Mouse (Mus musculus): Measurements from ENCODE around the gene Ikzf3. TPM values are rescaled to one million over a fixed set of nuclear protein-coding genes. Genes with fewer than 3 reads are reported as not detected.

The Ikzf3 gene
- polyA plus RNA-seq, 1 experiment from 2014 or later: not detected

GRCm38 (mm10) chr11:98563025-98563424 lies 17.2 kb upstream of the Ikzf3 start:
- no peak overlapping the region for H3K27ac ChIP-seq (replicated peaks in 1 of 2; ENCODE audit: control insufficient read depth in 1 of 2, insufficient read depth in 1 of 2, low read depth in 2 of 2, low read length in 2 of 2)
- no peaks in the 10 kb centered on the region for H3K9me3 ChIP-seq (ENCODE audit: control insufficient read depth, low read length)
- no peaks in the 10 kb centered on the region for H3K27me3 ChIP-seq (ENCODE audit: control insufficient read depth, insufficient read depth, low read length)
- H3K4me3 ChIP-seq (ENCODE audit: control insufficient read depth in 1 of 2, insufficient read depth in 1 of 2, low read depth in 1 of 2, low read length in 2 of 2): no peak overlapping the region
- ATAC-seq (ENCODE audit: insufficient number of reproducible peaks, insufficient read depth, low FRiP score, low read depth): no peak
- H3K36me3 ChIP-seq (ENCODE audit: control insufficient read depth, insufficient read depth, low read length): no peaks in the 10 kb centered on the region
- peaks cover 7 to 15% of the 10 kb centered on the region in 2 experiments; a peak in 3 of 4 replicates for H3K4me1 ChIP-seq (ENCODE audit: control insufficient read depth in 2 of 2, insufficient read depth in 2 of 2, low read length in 2 of 2)
- WGBS: 80% methylated on average over 3 of the region's 3 CpGs
- H3K4me2 ChIP-seq (ENCODE audit: low read length): no peak overlapping the region
- no peak overlapping the region for H3K9ac ChIP-seq (ENCODE audit: low read length)

- H3K27ac ChIP-seq (replicated peaks in 1 of 2; ENCODE audit: control insufficient read depth in 1 of 2, insufficient read depth in 1 of 2, low read depth in 2 of 2, low read length in 2 of 2): peak overlapping the region in 1 of 2 experiments; percentile 26; a peak in 1 of 4 replicates
These were observed 15.1 kb upstream of the Ikzf3 start for GRCm38 (mm10) chr11:98560942-98561341.

GRCm38 (mm10) chr11:98555124-98555700 lies 9.4 kb upstream of the Ikzf3 start:
- H3K4me1 ChIP-seq (ENCODE audit: control insufficient read depth in 2 of 2, insufficient read depth in 2 of 2, low read length in 2 of 2): peaks cover 6 to 10% of the 10 kb centered on the region in 2 experiments; a peak in 3 of 4 replicates
- H3K4me3 ChIP-seq (ENCODE audit: control insufficient read depth in 1 of 2, insufficient read depth in 1 of 2, low read depth in 1 of 2, low read length in 2 of 2): no peak overlapping the region
- no peak overlapping the region for H3K4me2 ChIP-seq (ENCODE audit: low read length)
- WGBS: 71% methylated on average over 12 of the region's 12 CpGs
- 0 out of 2 replicates have a peak, but pooled peaks cover 4% of the 10 kb centered on the region for H3K27me3 ChIP-seq (ENCODE audit: control insufficient read depth, insufficient read depth, low read length)
- H3K36me3 ChIP-seq (ENCODE audit: control insufficient read depth, insufficient read depth, low read length): no peaks in the 10 kb centered on the region
- no peak overlapping the region for H3K27ac ChIP-seq (replicated peaks in 1 of 2; ENCODE audit: control insufficient read depth in 1 of 2, insufficient read depth in 1 of 2, low read depth in 2 of 2, low read length in 2 of 2)
- H3K9ac ChIP-seq (ENCODE audit: low read length): no peak overlapping the region
- H3K9me3 ChIP-seq (ENCODE audit: control insufficient read depth, low read length): no peaks in the 10 kb centered on the region
- ATAC-seq (ENCODE audit: insufficient number of reproducible peaks, insufficient read depth, low FRiP score, low read depth): no peak

More at GRCm38 (mm10) chr11:98560942-98561341, 15.1 kb upstream of the Ikzf3 start:
- H3K4me1 ChIP-seq (ENCODE audit: control insufficient read depth in 2 of 2, insufficient read depth in 2 of 2, low read length in 2 of 2): peaks cover 7 to 15% of the 10 kb centered on the region in 2 experiments; a peak in 3 of 4 replicates
- peak overlapping the region; percentile 4; the same call in 1 of the 2 replicates for H3K4me2 ChIP-seq (ENCODE audit: low read length)
- H3K27me3 ChIP-seq (ENCODE audit: control insufficient read depth, insufficient read depth, low read length): no peaks in the 10 kb centered on the region
- no peaks in the 10 kb centered on the region for H3K36me3 ChIP-seq (ENCODE audit: control insufficient read depth, insufficient read depth, low read length)
- H3K4me3 ChIP-seq (ENCODE audit: control insufficient read depth in 1 of 2, insufficient read depth in 1 of 2, low read depth in 1 of 2, low read length in 2 of 2): no peak overlapping the region
- no peak for ATAC-seq (ENCODE audit: insufficient number of reproducible peaks, insufficient read depth, low FRiP score, low read depth)
- no peaks in the 10 kb centered on the region for H3K9me3 ChIP-seq (ENCODE audit: control insufficient read depth, low read length)
- no peak overlapping the region for H3K9ac ChIP-seq (ENCODE audit: low read length)
- WGBS: 7% methylated on average over 7 of the region's 7 CpGs

- Histone ChIP-seq H3K27me3 (ENCODE audit: control insufficient read depth, insufficient read depth, low read length) (peaks cover 16% of the 10 kb centered on the region), H3K27ac (replicated peaks in 1 of 2; ENCODE audit: control insufficient read depth in 1 of 2, insufficient read depth in 1 of 2, low read depth in 2 of 2, low read length in 2 of 2) (no peak overlapping the region), H3K36me3 (ENCODE audit: control insufficient read depth, insufficient read depth, low read length) (no peaks in the 10 kb centered on the region), H3K4me2 (ENCODE audit: low read length) (no peak overlapping the region), H3K4me1 (ENCODE audit: control insufficient read depth in 2 of 2, insufficient read depth in 2 of 2, low read length in 2 of 2) (peaks cover 6 to 10% of the 10 kb centered on the region in 2 experiments; a peak in 3 of 4 replicates), H3K9me3 (ENCODE audit: control insufficient read depth, low read length) (no peaks in the 10 kb centered on the region), H3K4me3 (ENCODE audit: control insufficient read depth in 1 of 2, insufficient read depth in 1 of 2, low read depth in 1 of 2, low read length in 2 of 2) (no peak overlapping the region), H3K9ac (ENCODE audit: low read length) (no peak overlapping the region)
- no peak for ATAC-seq (ENCODE audit: insufficient number of reproducible peaks, insufficient read depth, low FRiP score, low read depth)
- 86% methylated on average over 4 of the region's 4 CpGs for WGBS
These were observed 8.1 kb upstream of the Ikzf3 start for GRCm38 (mm10) chr11:98553966-98554365.

GRCm38 (mm10) chr11:98550975-98551828 lies 5.4 kb upstream of the Ikzf3 start, which contains the start of gene Zpbp2:
Gene Zpbp2, plus strand, starts transcription at chr11:98551097.
- peak within 1 kb of the TSS; percentile 86 for H3K4me2 ChIP-seq (ENCODE audit: low read length)
- peak within 1 kb of the TSS; percentile 82 to 96 for H3K4me3 ChIP-seq (ENCODE audit: control insufficient read depth in 1 of 2, insufficient read depth in 1 of 2, low read depth in 1 of 2, low read length in 2 of 2)
- H3K9ac ChIP-seq (ENCODE audit: low read length): peak within 1 kb of the TSS; percentile 72
- no peaks in the 10 kb centered on the region for H3K36me3 ChIP-seq (ENCODE audit: control insufficient read depth, insufficient read depth, low read length)
- peak; percentile 94 for ATAC-seq (ENCODE audit: insufficient number of reproducible peaks, insufficient read depth, low FRiP score, low read depth)
- no peaks in the 10 kb centered on the region for H3K9me3 ChIP-seq (ENCODE audit: control insufficient read depth, low read length)
- H3K4me1 ChIP-seq (ENCODE audit: control insufficient read depth in 2 of 2, insufficient read depth in 2 of 2, low read length in 2 of 2): peaks cover 6 to 10% of the 10 kb centered on the region in 2 experiments; a peak in 3 of 4 replicates
- peak within 1 kb of the TSS; percentile 75 to 78 for H3K27ac ChIP-seq (replicated peaks in 1 of 2; ENCODE audit: control insufficient read depth in 1 of 2, insufficient read depth in 1 of 2, low read depth in 2 of 2, low read length in 2 of 2)
- WGBS: 1% methylated on average over 51 of the region's 51 CpGs
- peaks cover 43% of the 10 kb centered on the region for H3K27me3 ChIP-seq (ENCODE audit: control insufficient read depth, insufficient read depth, low read length)

GRCm38 (mm10) chr11:98550311-98550974 lies 4.6 kb upstream of the Ikzf3 start:
- no peaks in the 10 kb centered on the region for H3K36me3 ChIP-seq (ENCODE audit: control insufficient read depth, insufficient read depth, low read length)
- H3K27me3 ChIP-seq (ENCODE audit: control insufficient read depth, insufficient read depth, low read length): peaks cover 51% of the 10 kb centered on the region
- peaks cover 6 to 11% of the 10 kb centered on the region in 2 experiments; a peak in 3 of 4 replicates for H3K4me1 ChIP-seq (ENCODE audit: control insufficient read depth in 2 of 2, insufficient read depth in 2 of 2, low read length in 2 of 2)
- H3K9ac ChIP-seq (ENCODE audit: low read length): peak overlapping the region; percentile 56
- 18% methylated on average over 20 of the region's 20 CpGs for WGBS
- peak overlapping the region; percentile 82 to 96 for H3K4me3 ChIP-seq (ENCODE audit: control insufficient read depth in 1 of 2, insufficient read depth in 1 of 2, low read depth in 1 of 2, low read length in 2 of 2)
- no peak overlapping the region for H3K27ac ChIP-seq (replicated peaks in 1 of 2; ENCODE audit: control insufficient read depth in 1 of 2, insufficient read depth in 1 of 2, low read depth in 2 of 2, low read length in 2 of 2)
- H3K9me3 ChIP-seq (ENCODE audit: control insufficient read depth, low read length): no peaks in the 10 kb centered on the region
- no peak for ATAC-seq (ENCODE audit: insufficient number of reproducible peaks, insufficient read depth, low FRiP score, low read depth)
- H3K4me2 ChIP-seq (ENCODE audit: low read length): peak overlapping the region; percentile 86

GRCm38 (mm10) chr11:98549363-98549762 lies 3.5 kb upstream of the Ikzf3 start:
- no peak for ATAC-seq (ENCODE audit: insufficient number of reproducible peaks, insufficient read depth, low FRiP score, low read depth)
- WGBS: 57% methylated on average over 4 of the region's 4 CpGs
- H3K4me3 ChIP-seq (ENCODE audit: control insufficient read depth in 1 of 2, insufficient read depth in 1 of 2, low read depth in 1 of 2, low read length in 2 of 2): no peak overlapping the region

More at GRCm38 (mm10) chr11:98549363-98549762, 3.5 kb upstream of the Ikzf3 start:
- Histone ChIP-seq H3K9me3 (ENCODE audit: control insufficient read depth, low read length) (no peaks in the 10 kb centered on the region), H3K27me3 (ENCODE audit: control insufficient read depth, insufficient read depth, low read length) (peaks cover 58% of the 10 kb centered on the region), H3K9ac (ENCODE audit: low read length) (no peak overlapping the region), H3K4me2 (ENCODE audit: low read length) (no peak overlapping the region), H3K27ac (replicated peaks in 1 of 2; ENCODE audit: control insufficient read depth in 1 of 2, insufficient read depth in 1 of 2, low read depth in 2 of 2, low read length in 2 of 2) (no peak overlapping the region), H3K36me3 (ENCODE audit: control insufficient read depth, insufficient read depth, low read length) (no peaks in the 10 kb centered on the region), H3K4me1 (ENCODE audit: control insufficient read depth in 2 of 2, insufficient read depth in 2 of 2, low read length in 2 of 2) (peaks cover 6 to 14% of the 10 kb centered on the region in 2 experiments; a peak in 3 of 4 replicates)
